Mouse (Mus musculus): ENCODE measurements at regions not wholly inside any gene's neighbourhood (a gene's known extent, or its start where the extent isn't known, plus 50 kb on each side); places are given as distances from the start of the nearest gene placed in this dataset.
A peak's percentile ranks its signal among the peaks of the same experiment; 100 is the strongest.

- DNase-seq, result no peak
These were observed 118.4 kb downstream of the Gnat3 start for GRCm38 (mm10) chr5:18080761-18081160.

- DNase-seq, result no peak
These were observed 119.9 kb downstream of the Gnat3 start for GRCm38 (mm10) chr5:18082219-18082618.

GRCm38 (mm10) chr5:18083789-18084188 is 121.4 kb downstream of the Gnat3 start:
- no peak for DNase-seq

GRCm38 (mm10) chr5:18085456-18085855 is 123.1 kb downstream of the Gnat3 start:
- no peak for DNase-seq

GRCm38 (mm10) chr5:18087919-18088445 is 125.6 kb downstream of the Gnat3 start:
- DNase-seq, result peak; percentile 4

GRCm38 (mm10) chr5:18089956-18090355 is 127.6 kb downstream of the Gnat3 start:
- no peak for DNase-seq

- no peak for DNase-seq
These were observed 152.7 kb downstream of the Gnat3 start for GRCm38 (mm10) chr5:18114905-18115689.

GRCm38 (mm10) chr5:18135794-18136678 is 173.7 kb downstream of the Gnat3 start:
- DNase-seq, result no peak

- DNase-seq, result no peak
These were observed 175.2 kb downstream of the Gnat3 start for GRCm38 (mm10) chr5:18137450-18138061.

- no peak for DNase-seq
These were observed 189.9 kb downstream of the Gnat3 start for GRCm38 (mm10) chr5:18152241-18152640.

- DNase-seq, result no peak
These were observed 191.4 kb downstream of the Gnat3 start for GRCm38 (mm10) chr5:18153703-18154102.

- no peak for DNase-seq
These were observed 196.6 kb downstream of the Gnai1 start for GRCm38 (mm10) chr5:18163515-18163914.

GRCm38 (mm10) chr5:18177810-18178209 is 182.3 kb downstream of the Gnai1 start:
- DNase-seq, result no peak

- DNase-seq, result no peak
These were observed 148.6 kb downstream of the Gnai1 start for GRCm38 (mm10) chr5:18211395-18212057.

Data from adrenal gland, adult 8-10 months (tissue).